Mouse (Mus musculus): ENCODE results near the gene Vwf. TPM values are rescaled to one million over a fixed set of nuclear protein-coding genes. Genes with fewer than 3 reads are reported as not detected.

The Vwf gene
- polyA plus RNA-seq, 1 experiment: 15.0 TPM

DNA sequence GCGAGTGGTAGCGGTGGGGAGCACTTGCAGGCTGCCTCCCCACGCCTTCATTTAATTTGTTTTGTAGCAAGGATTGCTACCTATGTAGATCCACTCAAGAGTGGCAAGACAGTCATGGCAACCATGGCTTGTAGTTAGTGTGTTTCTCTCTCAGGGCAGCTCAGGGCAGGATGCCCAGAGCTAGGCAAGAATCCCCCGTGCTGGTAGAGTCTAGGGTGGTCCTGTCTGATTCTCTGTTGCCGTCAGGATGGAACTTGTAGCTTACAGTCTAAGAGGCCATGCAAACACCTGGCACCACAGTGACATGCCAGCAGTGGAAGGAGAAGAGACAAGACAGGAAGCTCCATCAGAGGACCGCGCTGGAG lies 32.1 kb downstream of the Vwf start:
- no peak overlapping the region for H3K4me3 ChIP-seq (replicated peaks; ENCODE audit: insufficient read depth, low read depth, low read length)
- no peaks in the 10 kb centered on the region for H3K27me3 ChIP-seq (ENCODE audit: control insufficient read depth, insufficient read depth, low read length)
- 22% methylated on average over 7 of the region's 7 CpGs for WGBS
- TF ChIP-seq CTCF (IDR thresholded peaks at IDR 0.05; ENCODE audit: borderline replicate concordance, insufficient read depth, low read depth, low read length): no peak
- no peak for TF ChIP-seq POLR2A (IDR thresholded peaks at IDR 0.05; ENCODE audit: borderline replicate concordance, insufficient read depth, low read length)
- peaks cover 14% of the 10 kb centered on the region for H3K4me1 ChIP-seq (ENCODE audit: control insufficient read depth, insufficient read depth, low read length)
- no peak for DNase-seq
- no peak overlapping the region for H3K27ac ChIP-seq (ENCODE audit: insufficient read depth, low read length)

DNA sequence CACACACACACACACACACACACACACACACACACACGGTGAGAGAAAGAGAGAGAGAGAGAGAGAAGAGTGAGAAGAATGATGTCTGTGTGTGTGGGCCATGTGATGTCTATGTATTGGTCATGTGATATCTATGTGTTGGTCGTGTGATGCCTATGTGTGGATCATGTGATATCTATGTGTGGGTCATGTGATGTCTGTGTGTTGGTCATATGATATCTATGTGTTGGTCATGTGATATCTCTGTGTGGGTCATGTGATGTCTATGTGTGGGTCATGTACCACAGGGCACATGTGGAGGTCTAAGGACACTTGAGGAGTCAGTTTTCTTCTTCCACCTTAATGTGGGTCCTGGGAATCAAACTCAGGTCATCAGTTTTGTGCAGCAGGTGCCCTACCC lies 33.3 kb downstream of the Vwf start:
- H3K4me1 ChIP-seq (ENCODE audit: control insufficient read depth, insufficient read depth, low read length): peaks cover 14% of the 10 kb centered on the region
- no peak for TF ChIP-seq POLR2A (IDR thresholded peaks at IDR 0.05; ENCODE audit: borderline replicate concordance, insufficient read depth, low read length)
- TF ChIP-seq CTCF (IDR thresholded peaks at IDR 0.05; ENCODE audit: borderline replicate concordance, insufficient read depth, low read depth, low read length): no peak
- no peaks in the 10 kb centered on the region for H3K27me3 ChIP-seq (ENCODE audit: control insufficient read depth, insufficient read depth, low read length)
- H3K27ac ChIP-seq (ENCODE audit: insufficient read depth, low read length): no peak overlapping the region
- no peak overlapping the region for H3K4me3 ChIP-seq (replicated peaks; ENCODE audit: insufficient read depth, low read depth, low read length)
- DNase-seq: no peak
- 98% methylated on average over 2 of the region's 2 CpGs for WGBS

DNA sequence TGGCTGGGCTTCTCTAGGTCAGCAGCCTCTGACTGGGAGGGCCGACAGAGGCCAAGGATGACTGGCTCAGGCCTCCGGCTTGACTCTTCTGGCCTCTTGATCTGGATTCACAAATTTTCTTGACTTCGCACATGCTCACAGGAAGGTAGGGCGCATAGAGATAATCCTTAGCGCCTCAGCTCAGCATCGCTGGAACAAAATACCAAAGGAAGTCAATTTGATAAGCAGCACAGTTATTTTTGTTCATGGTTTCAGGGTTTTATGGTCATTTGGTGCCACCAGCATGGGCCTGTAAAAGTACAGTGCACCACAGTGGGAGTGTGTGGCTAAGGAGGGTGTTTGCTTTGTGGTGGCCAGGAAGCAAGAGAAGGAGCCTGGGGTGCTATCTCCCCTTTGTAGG lies 37.1 kb downstream of the Vwf start:
- H3K27me3 ChIP-seq (ENCODE audit: control insufficient read depth, insufficient read depth, low read length): no peaks in the 10 kb centered on the region
- H3K27ac ChIP-seq (ENCODE audit: insufficient read depth, low read length): no peak overlapping the region
- no peak overlapping the region for H3K4me3 ChIP-seq (replicated peaks; ENCODE audit: insufficient read depth, low read depth, low read length)
- peaks cover 8% of the 10 kb centered on the region for H3K4me1 ChIP-seq (ENCODE audit: control insufficient read depth, insufficient read depth, low read length)
- no peak for DNase-seq
- WGBS: 95% methylated on average over 6 of the region's 6 CpGs
- TF ChIP-seq POLR2A (IDR thresholded peaks at IDR 0.05; ENCODE audit: borderline replicate concordance, insufficient read depth, low read length): no peak
- no peak for TF ChIP-seq CTCF (IDR thresholded peaks at IDR 0.05; ENCODE audit: borderline replicate concordance, insufficient read depth, low read depth, low read length)

DNA sequence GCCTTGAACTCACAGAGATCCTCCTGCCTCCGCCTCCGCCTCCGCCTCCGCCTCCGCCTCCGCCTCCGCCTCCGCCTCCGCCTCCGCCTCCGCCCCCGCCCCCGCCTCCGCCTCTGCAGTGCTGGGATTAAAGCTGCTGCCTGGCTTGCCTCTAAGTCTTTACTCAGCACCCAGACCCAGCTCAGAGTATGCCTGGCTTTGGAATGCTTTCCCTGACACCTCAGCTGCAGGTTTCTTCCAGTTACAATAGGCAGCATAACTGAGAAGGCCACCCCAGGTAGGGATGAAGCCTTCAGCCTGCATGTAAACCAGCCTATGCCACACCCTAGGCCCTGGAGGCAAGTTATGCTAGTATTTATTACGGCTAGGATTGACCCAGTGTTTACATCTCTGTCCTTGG lies 37.7 kb downstream of the Vwf start:
- peaks cover 4% of the 10 kb centered on the region; the same call in 1 of the 2 replicates for H3K4me1 ChIP-seq (ENCODE audit: control insufficient read depth, insufficient read depth, low read length)
- no peak for DNase-seq
- H3K27ac ChIP-seq (ENCODE audit: insufficient read depth, low read length): no peak overlapping the region
- H3K27me3 ChIP-seq (ENCODE audit: control insufficient read depth, insufficient read depth, low read length): no peaks in the 10 kb centered on the region
- no peak overlapping the region for H3K4me3 ChIP-seq (replicated peaks; ENCODE audit: insufficient read depth, low read depth, low read length)
- TF ChIP-seq POLR2A (IDR thresholded peaks at IDR 0.05; ENCODE audit: borderline replicate concordance, insufficient read depth, low read length): no peak
- no peak for TF ChIP-seq CTCF (IDR thresholded peaks at IDR 0.05; ENCODE audit: borderline replicate concordance, insufficient read depth, low read depth, low read length)
- 99% methylated on average over 15 of the region's 15 CpGs for whole genome bisulfite sequencing

DNA sequence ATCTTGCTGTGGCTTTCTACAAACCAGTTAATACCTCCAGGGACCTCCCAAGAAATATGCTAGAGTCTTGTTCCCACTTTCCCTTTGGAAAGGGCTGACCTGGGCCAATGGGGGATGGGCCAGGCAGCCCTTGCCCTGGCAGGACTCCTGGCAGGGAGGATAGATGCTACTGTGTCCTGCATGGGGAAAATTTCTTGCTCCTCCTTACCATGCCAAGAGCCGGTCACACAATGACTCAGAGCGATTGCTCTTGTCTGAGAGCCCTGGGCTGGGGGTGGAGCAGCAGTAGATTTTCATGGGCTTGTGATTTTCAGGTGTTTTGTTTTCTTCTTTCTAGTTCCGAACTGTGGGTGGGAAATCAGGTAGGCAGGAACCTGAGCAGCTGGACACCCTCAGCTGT lies 39.0 kb downstream of the Vwf start:
- Histone ChIP-seq H3K27ac (ENCODE audit: insufficient read depth, low read length) (no peak overlapping the region), H3K27me3 (ENCODE audit: control insufficient read depth, insufficient read depth, low read length) (no peaks in the 10 kb centered on the region), H3K4me3 (replicated peaks; ENCODE audit: insufficient read depth, low read depth, low read length) (no peak overlapping the region), H3K4me1 (ENCODE audit: control insufficient read depth, insufficient read depth, low read length) (peaks cover 4% of the 10 kb centered on the region; the same call in 1 of the 2 replicates)
- DNase-seq: peak in 1 of 2 experiments; percentile 21
- TF ChIP-seq CTCF (IDR thresholded peaks at IDR 0.05; ENCODE audit: borderline replicate concordance, insufficient read depth, low read depth, low read length): no peak
- no peak for TF ChIP-seq POLR2A (IDR thresholded peaks at IDR 0.05; ENCODE audit: borderline replicate concordance, insufficient read depth, low read length)
- WGBS: 56% methylated on average over 3 of the region's 3 CpGs

DNA sequence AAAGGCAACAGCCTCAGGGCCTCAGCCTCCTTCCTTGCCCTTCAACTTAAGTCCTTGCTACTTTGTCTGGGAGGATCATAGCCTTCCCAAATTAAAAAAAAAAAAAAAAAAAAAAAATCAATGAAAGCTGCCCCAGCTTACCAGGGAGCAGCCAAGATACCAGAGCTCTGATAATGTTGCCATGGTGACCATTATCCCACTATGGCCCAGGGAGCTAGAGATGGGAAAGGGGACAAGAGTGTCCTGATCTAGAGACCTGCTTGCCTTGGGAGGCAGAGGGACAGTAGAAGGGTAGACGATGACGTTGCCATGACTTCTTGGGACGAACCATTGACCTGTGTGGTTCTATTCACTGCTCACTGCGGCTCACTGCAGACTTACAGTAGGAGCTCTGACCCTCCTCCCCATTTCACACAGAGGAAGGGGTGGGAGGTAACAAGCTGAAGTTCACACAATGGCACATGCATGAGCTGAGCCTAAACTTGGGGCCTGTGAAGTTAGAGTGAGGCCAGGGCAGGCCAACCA lies 39.5 kb downstream of the Vwf start:
- TF ChIP-seq POLR2A (IDR thresholded peaks at IDR 0.05; ENCODE audit: borderline replicate concordance, insufficient read depth, low read length) (no peak), CTCF (IDR thresholded peaks at IDR 0.05; ENCODE audit: borderline replicate concordance, insufficient read depth, low read depth, low read length) (no peak)
- Histone ChIP-seq H3K27ac (ENCODE audit: insufficient read depth, low read length) (no peak overlapping the region), H3K4me1 (ENCODE audit: control insufficient read depth, insufficient read depth, low read length) (peaks cover 4% of the 10 kb centered on the region; the same call in 1 of the 2 replicates), H3K27me3 (ENCODE audit: control insufficient read depth, insufficient read depth, low read length) (no peaks in the 10 kb centered on the region; the same call in 1 of the 2 replicates), H3K4me3 (replicated peaks; ENCODE audit: insufficient read depth, low read depth, low read length) (no peak overlapping the region)
- 94% methylated on average over 4 of the region's 4 CpGs for WGBS
- DNase-seq: no peak

DNA sequence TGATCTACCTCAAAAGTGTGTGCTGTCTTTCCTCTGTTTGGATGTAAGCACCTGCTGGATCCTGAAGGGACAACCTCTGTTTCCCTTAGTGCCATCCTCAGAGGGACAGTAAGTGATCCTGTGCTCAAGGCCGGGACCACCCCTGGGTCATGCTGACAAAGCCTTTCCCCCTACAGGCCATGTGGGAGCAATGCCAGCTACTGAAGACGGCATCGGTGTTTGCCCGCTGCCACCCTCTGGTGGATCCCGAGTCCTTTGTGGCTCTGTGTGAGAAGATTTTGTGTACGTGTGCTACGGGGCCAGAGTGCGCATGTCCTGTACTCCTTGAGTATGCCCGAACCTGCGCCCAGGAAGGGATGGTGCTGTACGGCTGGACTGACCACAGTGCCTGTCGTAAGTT lies 41.7 kb downstream of the Vwf start:
- H3K4me1 ChIP-seq (ENCODE audit: control insufficient read depth, insufficient read depth, low read length): peaks cover 4% of the 10 kb centered on the region; the same call in 1 of the 2 replicates
- WGBS: 82% methylated on average over 12 of the region's 12 CpGs
- no peak overlapping the region for H3K27ac ChIP-seq (ENCODE audit: insufficient read depth, low read length)
- H3K27me3 ChIP-seq (ENCODE audit: control insufficient read depth, insufficient read depth, low read length): no peaks in the 10 kb centered on the region; the same call in 1 of the 2 replicates
- no peak overlapping the region for H3K4me3 ChIP-seq (replicated peaks; ENCODE audit: insufficient read depth, low read depth, low read length)
- DNase-seq: no peak
- no peak for TF ChIP-seq POLR2A (IDR thresholded peaks at IDR 0.05; ENCODE audit: borderline replicate concordance, insufficient read depth, low read length)
- TF ChIP-seq CTCF (IDR thresholded peaks at IDR 0.05; ENCODE audit: borderline replicate concordance, insufficient read depth, low read depth, low read length): no peak

DNA sequence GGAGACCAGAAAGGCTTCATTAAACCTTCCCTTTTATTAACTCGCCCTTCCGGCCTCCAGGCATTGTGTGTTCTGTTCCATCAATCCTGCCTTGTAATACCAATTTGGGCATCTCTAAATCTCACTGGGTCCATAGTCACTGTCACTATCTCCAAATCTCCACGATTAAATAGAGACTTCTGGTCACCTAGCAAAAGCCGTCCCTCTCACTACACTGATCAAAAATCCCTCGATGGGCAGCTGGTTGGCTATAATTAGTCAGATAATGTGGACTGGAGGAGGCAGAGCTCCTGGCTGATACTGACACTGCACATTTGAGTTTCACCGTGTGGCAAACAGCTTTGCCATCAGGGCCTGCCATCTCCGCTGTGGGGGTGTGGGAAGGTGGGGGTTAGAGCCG lies 42.5 kb downstream of the Vwf start:
- TF ChIP-seq CTCF (IDR thresholded peaks at IDR 0.05; ENCODE audit: borderline replicate concordance, insufficient read depth, low read depth, low read length): no peak
- TF ChIP-seq POLR2A (IDR thresholded peaks at IDR 0.05; ENCODE audit: borderline replicate concordance, insufficient read depth, low read length): no peak
- Histone ChIP-seq H3K4me1 (ENCODE audit: control insufficient read depth, insufficient read depth, low read length) (peaks cover 4% of the 10 kb centered on the region; the same call in 1 of the 2 replicates), H3K27me3 (ENCODE audit: control insufficient read depth, insufficient read depth, low read length) (no peaks in the 10 kb centered on the region; the same call in 1 of the 2 replicates), H3K27ac (ENCODE audit: insufficient read depth, low read length) (no peak overlapping the region), H3K4me3 (replicated peaks; ENCODE audit: insufficient read depth, low read depth, low read length) (no peak overlapping the region)
- 69% methylated on average over 8 of the region's 8 CpGs for WGBS
- no peak for DNase-seq
